In the genomic region with DNA sequence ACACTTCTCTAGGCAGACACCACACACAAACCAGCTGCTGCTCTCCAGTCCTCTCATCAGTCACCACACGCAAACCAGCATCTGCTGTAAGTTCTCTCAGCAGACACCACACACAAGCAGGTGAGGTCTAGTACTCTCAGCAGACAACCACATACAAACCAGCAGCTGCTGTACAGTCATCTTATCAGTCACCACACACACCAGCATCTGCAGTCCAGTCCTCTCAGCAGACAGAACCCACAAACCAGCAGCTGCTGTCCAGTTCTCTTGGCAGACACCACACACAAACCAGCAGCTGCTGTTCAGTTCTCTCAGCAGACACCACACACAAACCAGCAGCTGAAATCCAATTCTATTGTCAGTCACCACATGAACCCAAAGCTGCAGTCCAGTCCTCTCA, we compare ENCODE assay signal across 16 mouse cellular contexts.
"Had no signal": no experiment of that assay in that cellular context is flagged by ENCODE, and none has a peak within 500 bp of the region (broad histone marks: within the 10 kb centered on the region; RNA-seq: fewer than 3 reads in every experiment).

No protein-coding gene starts in this region.

- H3K27ac ChIP-seq: kidney, embryonic 15.5 days; left cerebral cortex, adult 2 months; limb, embryonic 10.5 days; liver, embryonic 15.5 days; midbrain, embryonic 10.5 days; neural tube, embryonic 13.5 days; stomach, postnatal 0 days had no signal

- H3K27me3 ChIP-seq: kidney, embryonic 15.5 days; liver, embryonic 15.5 days; neural tube, embryonic 13.5 days had no signal

- H3K9ac ChIP-seq: kidney, embryonic 15.5 days; liver, embryonic 15.5 days; neural tube, embryonic 13.5 days had no signal

- H3K4me2 ChIP-seq: kidney, embryonic 15.5 days; liver, embryonic 11.5 days; liver, embryonic 15.5 days; neural tube, embryonic 13.5 days had no signal

- H3K4me1 ChIP-seq: kidney, embryonic 15.5 days; limb, embryonic 10.5 days; liver, embryonic 15.5 days; midbrain, embryonic 10.5 days; neural tube, embryonic 13.5 days had no signal

- H3K4me3 ChIP-seq: kidney, embryonic 15.5 days; left cerebral cortex, adult 2 months; limb, embryonic 10.5 days; liver, embryonic 15.5 days; midbrain, embryonic 10.5 days; neural tube, embryonic 13.5 days had no signal

- ATAC-seq: lung, postnatal 0 days had no signal

- H3K9me3 ChIP-seq: kidney, embryonic 15.5 days; limb, embryonic 10.5 days; liver, embryonic 15.5 days; midbrain, embryonic 10.5 days; neural tube, embryonic 13.5 days had no signal

- DNase-seq: kidney, postnatal 14 days; lung, adult 2 months; lung, postnatal 36 days; midbrain, embryonic 14.5 days; right cerebral cortex, adult 18-20 months; thymus, adult 2 months; thymus, postnatal 25 days had no signal
